Mouse (Mus musculus): ENCODE measurements around the gene Slc38a10. TPM values are rescaled to one million over a fixed set of nuclear protein-coding genes. Genes with fewer than 3 reads are reported as not detected.

Slc38a10 gene
- polyA plus RNA-seq, 1 experiment from 2014 or later: 90.2 TPM

DNA sequence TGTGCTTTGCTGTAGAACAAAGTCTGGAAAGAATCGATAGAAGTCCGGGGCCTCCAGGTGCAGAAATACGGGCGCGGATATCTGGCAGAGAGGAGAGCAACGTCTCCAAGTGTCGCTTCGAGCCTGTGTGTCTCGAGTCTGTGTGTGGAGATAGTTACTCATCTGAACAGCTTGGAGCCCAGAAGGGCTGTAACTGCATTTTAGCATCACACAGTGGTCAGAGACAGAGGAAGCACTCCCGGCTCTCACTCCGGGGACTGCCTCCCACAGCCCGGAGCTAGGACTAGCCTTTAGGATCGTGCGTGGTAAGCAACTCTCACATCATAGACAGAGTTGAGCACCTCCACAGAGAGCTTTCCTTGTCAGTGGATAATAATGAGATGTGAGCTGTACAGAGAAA, 22.1 kb upstream of the Slc38a10 start:
- no peak overlapping the region for H3K4me2 ChIP-seq (replicated peaks)
- no peaks in the 10 kb centered on the region for H3K36me3 ChIP-seq
- no peaks in the 10 kb centered on the region for H3K27me3 ChIP-seq
- WGBS: 59% methylated on average over 14 of the region's 14 CpGs
- ATAC-seq (ENCODE audit: insufficient number of reproducible peaks, low FRiP score, low TSS enrichment, low read depth): no peak
- H3K27ac ChIP-seq (replicated peaks): no peak overlapping the region
- H3K9ac ChIP-seq: no peak overlapping the region
- no peaks in the 10 kb centered on the region for H3K9me3 ChIP-seq (replicated peaks)
- no peak overlapping the region for H3K4me3 ChIP-seq (replicated peaks)
- peaks cover 18% of the 10 kb centered on the region for H3K4me1 ChIP-seq

DNA sequence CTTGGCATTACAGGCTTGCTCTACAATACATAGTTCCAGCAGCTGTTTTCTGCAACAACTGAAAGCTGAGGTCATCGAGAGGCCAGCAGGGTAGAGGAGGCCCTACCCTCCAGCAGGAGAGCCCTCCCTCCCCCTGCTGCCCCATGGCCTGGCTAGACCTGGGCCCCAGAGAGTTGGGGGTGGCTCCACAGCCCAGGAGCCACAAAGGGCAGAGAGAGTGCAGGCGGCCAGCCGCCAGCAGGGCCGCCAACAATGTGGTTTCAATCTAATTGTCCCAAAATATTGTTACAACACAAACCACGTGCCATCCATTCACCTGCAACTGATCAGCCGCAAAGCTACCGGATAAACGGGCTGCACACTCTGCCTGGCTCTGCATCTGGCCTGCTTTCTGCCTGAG, 20.0 kb upstream of the Slc38a10 start:
- H3K9ac ChIP-seq: no peak overlapping the region
- H3K4me1 ChIP-seq: peaks cover 24% of the 10 kb centered on the region
- no peaks in the 10 kb centered on the region for H3K27me3 ChIP-seq
- ATAC-seq (ENCODE audit: insufficient number of reproducible peaks, low FRiP score, low TSS enrichment, low read depth): no peak
- no peaks in the 10 kb centered on the region for H3K9me3 ChIP-seq (replicated peaks)
- WGBS: 32% methylated on average over 8 of the region's 8 CpGs
- H3K27ac ChIP-seq (replicated peaks): no peak overlapping the region
- H3K36me3 ChIP-seq: no peaks in the 10 kb centered on the region
- H3K4me3 ChIP-seq (replicated peaks): no peak overlapping the region
- H3K4me2 ChIP-seq (replicated peaks): no peak overlapping the region

DNA sequence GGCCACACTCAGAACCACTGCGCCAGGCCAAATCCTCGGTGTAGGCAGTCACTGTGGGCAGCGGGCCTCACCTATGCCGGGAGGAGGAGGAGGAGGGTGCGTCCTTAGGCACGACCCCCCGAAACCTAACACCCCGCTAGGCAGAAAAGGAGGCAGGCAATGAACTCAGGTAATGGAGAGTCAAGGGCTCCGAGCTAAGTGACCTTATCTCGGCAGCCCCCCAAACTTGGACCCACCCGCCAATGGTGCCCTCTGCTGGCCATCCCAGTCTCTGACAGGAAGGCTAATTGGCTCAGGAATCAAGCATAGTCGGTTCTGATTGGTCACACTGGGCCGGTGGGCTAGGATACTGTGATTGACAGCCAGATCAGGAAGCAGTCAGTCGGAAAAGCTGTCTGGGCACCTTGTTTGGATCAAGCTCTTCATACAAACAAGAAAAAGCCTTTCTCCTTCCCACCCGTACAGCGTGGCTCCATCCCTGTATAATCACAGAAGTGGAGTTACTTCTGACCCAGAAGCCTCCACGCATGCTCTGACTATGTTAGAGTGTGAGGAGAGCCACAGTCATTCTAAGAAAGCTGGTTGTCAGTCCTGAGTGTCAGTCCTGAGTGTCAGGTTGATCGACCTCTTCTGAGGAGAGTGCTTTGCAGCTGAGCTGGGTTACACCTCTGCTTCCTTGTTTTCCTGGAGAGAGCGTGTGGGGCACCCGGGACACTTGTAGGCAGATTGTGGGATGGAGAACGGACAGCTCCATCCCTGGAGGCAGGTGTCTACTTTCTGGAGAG, 18.3 kb upstream of the Slc38a10 start:
- Histone ChIP-seq H3K9me3 (replicated peaks) (no peaks in the 10 kb centered on the region), H3K27me3 (no peaks in the 10 kb centered on the region), H3K4me2 (replicated peaks) (peak overlapping the region; percentile 39), H3K9ac (no peak overlapping the region; the same call in 1 of the 2 replicates), H3K4me3 (replicated peaks) (peak overlapping the region; percentile 18), H3K27ac (replicated peaks) (no peak overlapping the region), H3K36me3 (no peaks in the 10 kb centered on the region), H3K4me1 (peaks cover 20% of the 10 kb centered on the region)
- peak; percentile 55 for ATAC-seq (ENCODE audit: insufficient number of reproducible peaks, low FRiP score, low TSS enrichment, low read depth)
- 21% methylated on average over 21 of the region's 21 CpGs for WGBS

DNA sequence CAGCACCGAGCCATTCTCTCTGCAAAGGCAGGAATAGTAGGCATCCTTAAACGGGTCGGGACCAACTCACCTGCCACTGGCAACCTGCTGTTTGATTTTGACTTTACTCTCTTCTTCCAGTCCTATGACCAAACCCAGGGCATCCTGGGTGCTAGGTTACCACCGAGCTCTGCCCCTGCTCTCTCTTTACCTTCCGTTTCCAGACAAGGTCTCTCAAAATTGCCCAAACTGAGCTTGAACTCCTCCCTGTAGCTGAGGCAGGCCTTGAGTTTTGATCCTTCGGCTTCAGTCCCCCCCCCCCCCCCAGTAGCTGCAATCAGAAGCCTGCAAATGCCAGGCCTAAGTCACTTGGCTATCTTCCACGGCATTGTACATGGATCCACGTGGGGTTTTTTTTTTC, 17.4 kb upstream of the Slc38a10 start:
- Histone ChIP-seq H3K27me3 (no peaks in the 10 kb centered on the region), H3K4me3 (replicated peaks) (no peak overlapping the region), H3K4me1 (peaks cover 20% of the 10 kb centered on the region), H3K9me3 (replicated peaks) (no peaks in the 10 kb centered on the region), H3K27ac (replicated peaks) (no peak overlapping the region), H3K9ac (no peak overlapping the region), H3K4me2 (replicated peaks) (no peak overlapping the region), H3K36me3 (no peaks in the 10 kb centered on the region)
- no peak for ATAC-seq (ENCODE audit: insufficient number of reproducible peaks, low FRiP score, low TSS enrichment, low read depth)
- WGBS: 69% methylated on average over 8 of the region's 8 CpGs

DNA sequence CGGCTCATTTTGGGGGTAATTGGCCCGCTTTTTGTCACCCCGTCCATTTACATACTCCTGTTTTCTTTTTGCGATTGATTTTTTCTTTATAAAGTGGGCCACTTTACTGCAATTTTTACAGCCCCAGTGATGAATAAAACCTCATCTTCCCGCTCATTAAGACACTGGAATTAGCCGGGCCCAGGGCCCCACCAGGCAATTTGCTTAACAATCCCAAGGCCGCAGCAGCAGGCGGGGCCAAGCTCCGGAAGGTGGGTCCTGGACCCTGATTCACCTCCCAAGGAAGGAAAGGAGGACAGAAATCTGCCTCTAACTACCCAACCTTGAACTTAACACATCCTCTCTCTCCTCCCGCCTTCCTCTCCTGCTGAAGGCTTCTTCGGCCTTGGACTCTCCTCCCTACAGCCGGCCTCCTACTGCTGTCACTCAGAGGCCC, 16.8 kb upstream of the Slc38a10 start:
- ATAC-seq (ENCODE audit: insufficient number of reproducible peaks, low FRiP score, low TSS enrichment, low read depth): no peak
- Histone ChIP-seq H3K4me1 (peaks cover 20% of the 10 kb centered on the region), H3K36me3 (no peaks in the 10 kb centered on the region), H3K27ac (replicated peaks) (no peak overlapping the region), H3K9ac (no peak overlapping the region), H3K9me3 (replicated peaks) (no peaks in the 10 kb centered on the region), H3K4me3 (replicated peaks) (no peak overlapping the region), H3K4me2 (replicated peaks) (no peak overlapping the region), H3K27me3 (no peaks in the 10 kb centered on the region)
- WGBS: 46% methylated on average over 12 of the region's 12 CpGs

DNA sequence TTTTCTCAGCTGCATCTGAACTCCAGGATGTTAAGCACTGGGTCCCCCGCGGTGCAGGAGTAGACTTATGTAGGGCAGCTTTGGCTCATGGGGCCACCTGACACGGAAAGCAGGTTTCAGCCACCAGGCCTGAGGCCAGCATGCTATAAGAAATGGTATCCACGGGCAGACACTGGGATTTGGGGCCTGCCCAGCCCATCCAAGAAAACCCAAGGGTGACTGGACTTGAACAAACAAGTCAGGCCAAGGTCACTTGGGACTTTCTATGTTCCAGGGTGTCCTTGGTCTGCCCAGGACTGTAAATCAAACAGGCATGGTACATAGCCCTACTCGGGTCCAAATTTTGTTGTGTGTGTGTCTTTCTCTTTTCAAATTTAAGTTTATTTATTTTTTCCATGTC, 15.9 kb upstream of the Slc38a10 start:
- WGBS: 45% methylated on average over 5 of the region's 5 CpGs
- Histone ChIP-seq H3K27me3 (no peaks in the 10 kb centered on the region), H3K4me2 (replicated peaks) (no peak overlapping the region), H3K4me1 (peaks cover 20% of the 10 kb centered on the region), H3K9me3 (replicated peaks) (no peaks in the 10 kb centered on the region), H3K36me3 (no peaks in the 10 kb centered on the region), H3K4me3 (replicated peaks) (no peak overlapping the region), H3K9ac (no peak overlapping the region), H3K27ac (replicated peaks) (no peak overlapping the region)
- no peak for ATAC-seq (ENCODE audit: insufficient number of reproducible peaks, low FRiP score, low TSS enrichment, low read depth)

DNA sequence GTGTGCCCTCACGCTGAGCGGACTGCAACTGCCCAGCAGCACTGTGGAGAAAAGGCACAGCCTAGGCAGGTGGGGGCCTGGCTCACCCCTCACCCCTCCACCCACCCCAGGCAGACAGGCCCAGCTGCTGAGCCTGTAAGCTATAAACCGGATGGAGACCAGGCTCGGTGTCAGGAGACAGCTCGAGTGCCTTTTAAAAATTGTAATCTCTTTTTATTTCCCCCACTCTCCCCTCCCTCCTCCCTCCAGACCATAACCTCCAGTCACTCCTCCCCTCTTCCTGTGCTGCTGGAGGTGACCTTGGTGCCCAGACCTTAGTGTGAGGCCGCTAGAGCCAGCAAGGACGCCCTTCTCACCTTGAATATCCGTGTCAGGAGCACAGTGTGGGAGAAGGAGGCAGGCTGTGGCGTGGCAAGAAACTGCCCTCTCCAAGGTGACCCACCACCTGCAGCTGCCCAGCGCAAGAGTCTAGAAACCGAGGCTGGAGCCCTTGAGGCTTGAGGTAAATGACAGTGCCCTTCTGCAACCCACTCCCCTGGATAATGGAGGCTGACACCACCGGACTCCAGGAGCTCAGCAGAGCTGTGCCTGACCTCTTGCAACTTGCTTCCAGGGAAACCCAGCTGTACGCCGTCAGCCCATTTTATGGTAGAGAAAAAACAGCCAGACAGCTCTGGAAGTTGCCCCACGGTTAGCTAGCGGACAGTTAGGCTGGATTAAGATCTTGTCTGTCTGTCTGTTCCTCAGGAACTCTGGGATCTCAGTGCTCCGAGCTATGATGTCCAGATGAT, 13.5 kb upstream of the Slc38a10 start:
- no peak overlapping the region for H3K4me2 ChIP-seq (replicated peaks)
- 48% methylated on average over 17 of the region's 17 CpGs for WGBS

DNA sequence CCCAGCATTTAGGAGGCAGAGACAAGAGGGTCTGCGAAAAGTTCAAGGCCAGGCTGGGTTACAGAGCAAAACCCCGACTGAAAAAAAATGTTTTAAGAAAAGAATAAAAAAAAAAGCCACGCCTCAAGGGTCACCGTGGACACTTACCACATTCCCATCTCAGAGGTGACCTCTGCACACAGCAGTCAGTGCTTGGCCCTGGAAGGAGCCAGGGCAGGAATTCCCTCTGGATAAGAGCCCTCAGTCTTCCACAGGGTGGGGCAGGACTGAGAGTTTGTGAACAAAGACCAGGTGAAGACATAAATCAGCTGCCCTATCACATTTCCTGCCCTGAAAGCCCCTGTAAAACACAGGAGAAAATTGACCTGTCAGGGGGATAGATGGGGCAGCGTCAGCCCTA, 12.9 kb upstream of the Slc38a10 start:
- no peak for ATAC-seq (ENCODE audit: insufficient number of reproducible peaks, low FRiP score, low TSS enrichment, low read depth)
- Histone ChIP-seq H3K4me3 (replicated peaks) (no peak overlapping the region), H3K27me3 (no peaks in the 10 kb centered on the region), H3K4me1 (peaks cover 15% of the 10 kb centered on the region), H3K4me2 (replicated peaks) (no peak overlapping the region), H3K9ac (no peak overlapping the region), H3K36me3 (no peaks in the 10 kb centered on the region), H3K9me3 (replicated peaks) (no peaks in the 10 kb centered on the region), H3K27ac (replicated peaks) (no peak overlapping the region)
- 62% methylated on average over 5 of the region's 5 CpGs for WGBS

More for the DNA sequence above, 13.5 kb upstream of the Slc38a10 start:
- Histone ChIP-seq H3K4me1 (peaks cover 21% of the 10 kb centered on the region), H3K4me3 (replicated peaks) (no peak overlapping the region), H3K9me3 (replicated peaks) (no peaks in the 10 kb centered on the region), H3K36me3 (no peaks in the 10 kb centered on the region), H3K9ac (no peak overlapping the region), H3K27ac (replicated peaks) (no peak overlapping the region), H3K27me3 (no peaks in the 10 kb centered on the region)
- no peak for ATAC-seq (ENCODE audit: insufficient number of reproducible peaks, low FRiP score, low TSS enrichment, low read depth)

DNA sequence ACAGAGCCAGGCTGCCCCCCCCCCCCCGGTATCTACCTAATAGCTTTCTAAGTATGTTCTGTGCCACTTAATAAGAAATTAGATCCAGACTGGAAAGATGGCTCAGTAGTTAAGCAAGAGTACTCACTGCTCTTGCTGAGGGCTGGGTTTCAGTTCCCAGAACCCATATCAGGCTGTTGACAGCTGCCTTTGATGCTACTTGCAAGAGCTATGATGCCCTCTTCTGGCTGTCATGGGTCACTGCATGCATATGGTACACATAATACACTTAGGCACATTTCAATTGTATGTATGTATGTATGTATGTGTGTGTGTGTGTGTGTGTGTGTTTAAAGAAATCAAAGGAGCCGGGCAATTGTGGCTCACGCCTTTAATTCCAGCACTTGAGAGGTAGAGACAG, 12.1 kb upstream of the Slc38a10 start:
- no peak overlapping the region for H3K4me3 ChIP-seq (replicated peaks)
- no peak overlapping the region for H3K9ac ChIP-seq
- no peaks in the 10 kb centered on the region for H3K9me3 ChIP-seq (replicated peaks)
- ATAC-seq (ENCODE audit: insufficient number of reproducible peaks, low FRiP score, low TSS enrichment, low read depth): no peak
- no peaks in the 10 kb centered on the region for H3K27me3 ChIP-seq
- peaks cover 13% of the 10 kb centered on the region; the same call in 1 of the 2 replicates for H3K4me1 ChIP-seq
- H3K27ac ChIP-seq (replicated peaks): no peak overlapping the region
- no peak overlapping the region for H3K4me2 ChIP-seq (replicated peaks)
- WGBS: 85% methylated on average over 3 of the region's 3 CpGs
- no peaks in the 10 kb centered on the region for H3K36me3 ChIP-seq

DNA sequence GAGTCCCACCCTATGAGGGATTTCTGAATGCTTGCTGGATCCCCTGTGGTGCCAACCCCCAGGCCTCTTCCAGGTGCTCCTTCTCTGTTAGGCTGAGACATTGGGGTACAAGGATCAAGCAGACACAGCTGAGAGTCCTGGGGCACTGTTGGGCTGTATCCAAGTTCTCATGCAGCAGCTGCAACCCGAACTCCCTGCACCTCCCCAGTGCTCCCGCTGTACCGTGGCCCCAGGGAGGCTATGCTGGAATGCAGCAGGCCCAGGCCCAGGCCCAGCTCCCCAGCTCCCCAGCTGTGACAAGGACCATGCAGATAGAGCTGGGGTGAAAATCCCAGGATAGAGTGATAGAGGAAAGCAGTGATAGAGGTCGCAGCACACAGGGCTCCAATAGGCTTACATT, 10.1 kb upstream of the Slc38a10 start:
- H3K27ac ChIP-seq (replicated peaks): 0 out of 2 replicates have a peak overlapping the region, but pooled peaks have one; percentile 2
- no peak overlapping the region for H3K9ac ChIP-seq

DNA sequence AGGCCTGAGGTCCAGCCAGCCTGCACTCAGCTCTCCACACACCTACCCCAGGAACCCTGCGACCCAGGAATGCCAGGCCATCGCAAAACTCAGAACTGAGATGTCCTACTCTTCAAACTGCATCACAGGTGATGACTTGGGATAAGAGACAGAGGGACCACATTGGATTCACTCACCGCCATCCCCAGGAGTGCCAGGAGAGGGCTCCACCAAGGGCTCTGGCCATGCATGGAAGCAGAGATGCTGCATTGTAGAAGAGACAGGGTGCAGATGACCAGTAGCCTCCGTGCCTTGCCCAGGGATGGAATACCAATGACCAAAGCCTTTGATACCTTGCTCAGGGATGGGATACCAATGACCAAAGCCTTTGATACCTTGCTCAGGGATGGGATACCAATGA, 9.3 kb upstream of the Slc38a10 start:
- Histone ChIP-seq H3K4me2 (replicated peaks) (no peak overlapping the region), H3K4me3 (replicated peaks) (no peak overlapping the region), H3K9me3 (replicated peaks) (no peaks in the 10 kb centered on the region), H3K9ac (no peak overlapping the region), H3K27me3 (no peaks in the 10 kb centered on the region), H3K27ac (replicated peaks) (no peak overlapping the region), H3K4me1 (peaks cover 8% of the 10 kb centered on the region; the same call in 1 of the 2 replicates), H3K36me3 (no peaks in the 10 kb centered on the region)
- ATAC-seq (ENCODE audit: insufficient number of reproducible peaks, low FRiP score, low TSS enrichment, low read depth): no peak
- 66% methylated on average over 4 of the region's 4 CpGs for WGBS

More for the DNA sequence above, 10.1 kb upstream of the Slc38a10 start:
- Histone ChIP-seq H3K4me1 (peaks cover 8% of the 10 kb centered on the region; the same call in 1 of the 2 replicates), H3K9me3 (replicated peaks) (no peaks in the 10 kb centered on the region), H3K36me3 (no peaks in the 10 kb centered on the region), H3K27me3 (no peaks in the 10 kb centered on the region), H3K4me2 (replicated peaks) (no peak overlapping the region), H3K4me3 (replicated peaks) (no peak overlapping the region)
- 18% methylated on average over 4 of the region's 4 CpGs for WGBS
- ATAC-seq (ENCODE audit: insufficient number of reproducible peaks, low FRiP score, low TSS enrichment, low read depth): peak; percentile 40; the same call in 1 of the 2 replicates

Measured in embryonic facial prominence, embryonic 15.5 days (tissue).